Mouse (Mus musculus) right cerebral cortex, adult 2 months (tissue): ENCODE data around the gene Ly9.

Experiments used
- DNase-seq, 2 experiments: peaks; one replicate each; pipeline ENCODE4 v3.0.0; 2021 to 2022; ENCODE audit warnings: low spot score in 2 of 2

The Ly9 gene

DNA sequence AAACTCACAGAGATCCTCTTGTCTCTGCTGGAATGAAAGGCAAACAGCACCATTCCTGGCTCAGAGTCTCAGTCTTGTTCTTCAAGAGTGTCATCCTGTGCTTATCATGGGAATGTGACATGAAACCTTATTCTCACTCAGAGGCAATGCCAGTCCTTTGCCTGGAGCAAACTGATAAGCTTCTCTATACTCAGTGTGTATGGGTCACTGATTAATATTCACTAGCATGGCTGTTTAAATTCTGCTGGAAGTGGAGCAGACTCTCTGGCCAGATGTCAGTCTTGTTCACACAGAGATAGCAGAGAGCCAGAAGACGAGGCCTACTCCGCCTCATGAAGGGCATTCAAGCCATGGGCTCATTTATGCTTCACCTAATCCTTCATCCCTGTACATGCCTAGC, 22.6 kb downstream of the Ly9 start:
- no peak for DNase-seq

DNA sequence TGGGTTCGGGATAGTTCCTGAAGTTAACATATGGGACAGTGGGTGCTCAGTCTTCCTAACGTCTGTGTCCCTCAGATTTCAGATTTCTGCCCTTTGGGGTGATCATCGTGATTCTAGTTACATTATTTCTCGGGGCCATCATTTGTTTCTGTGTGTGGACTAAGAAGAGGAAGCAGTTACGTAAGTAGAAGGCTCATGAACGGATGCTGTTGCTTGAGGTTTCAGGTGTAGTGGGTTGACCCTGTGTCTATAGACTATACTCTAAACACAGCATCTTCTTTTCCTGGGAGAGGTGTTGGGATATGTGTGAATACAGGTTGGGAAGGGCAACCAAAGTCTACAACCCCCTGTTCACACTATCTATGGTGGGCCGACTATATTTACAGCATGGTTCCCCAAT, 30.0 kb downstream of the Ly9 start:
- DNase-seq: no peak

DNA sequence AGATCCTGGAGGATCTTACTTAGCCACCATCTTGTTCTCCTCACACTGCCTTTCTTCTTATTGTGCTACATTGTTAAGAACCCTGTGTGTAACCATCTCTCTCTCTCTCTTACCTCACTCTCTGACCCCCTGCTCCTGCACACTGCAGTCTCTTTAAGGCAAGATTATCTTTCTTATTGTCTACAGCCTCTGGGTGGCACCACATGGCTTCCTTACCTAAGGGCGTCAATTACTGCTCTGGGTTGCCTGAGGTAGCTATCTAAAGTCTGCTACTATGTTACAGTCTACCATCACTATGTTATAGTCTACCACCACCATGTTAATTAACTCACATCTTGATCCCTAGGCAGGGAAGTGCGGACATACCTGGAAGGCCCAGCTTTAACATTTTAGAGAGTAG, 38.8 kb downstream of the Ly9 start:
- peak; percentile 4 to 11 for DNase-seq

DNA sequence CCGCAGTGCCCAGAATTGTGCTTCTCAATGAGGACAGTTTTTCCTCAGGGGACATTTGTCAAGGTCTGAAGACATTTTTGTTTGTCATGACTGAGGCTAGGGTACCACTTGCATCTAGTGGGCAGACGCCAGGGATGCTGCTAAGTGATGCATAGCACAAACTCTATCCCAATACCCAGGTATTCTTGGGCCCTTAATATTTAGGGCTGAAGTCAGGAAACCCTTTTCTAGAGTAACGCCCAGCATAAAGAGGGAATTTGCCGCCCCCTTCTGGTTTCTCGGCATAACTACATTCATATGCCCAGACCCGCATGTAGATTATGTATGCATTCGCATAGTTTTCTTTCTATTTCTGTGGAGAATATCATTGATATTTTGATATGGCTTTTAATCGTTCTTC, 40.4 kb downstream of the Ly9 start:
- peak; percentile 17 to 55 for DNase-seq

DNA sequence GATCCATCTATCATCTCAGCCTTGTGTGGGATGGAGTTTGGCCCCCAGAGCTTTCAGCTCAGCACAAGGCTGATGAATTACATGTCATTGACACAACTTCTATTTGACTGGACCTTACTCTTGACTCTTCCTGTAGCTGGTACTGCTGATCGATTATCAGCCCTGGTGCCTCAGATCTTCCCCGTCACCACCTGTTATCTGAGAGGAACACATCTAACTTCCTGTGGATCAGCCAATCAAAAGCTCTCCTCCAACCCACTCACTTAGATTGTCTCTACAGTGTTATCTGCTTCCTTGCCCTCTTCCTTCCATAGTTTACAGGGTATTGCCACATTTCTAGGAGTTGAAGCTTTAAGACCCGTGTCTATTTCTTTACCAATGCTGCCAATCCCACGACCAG, 41.3 kb downstream of the Ly9 start:
- DNase-seq: no peak

DNA sequence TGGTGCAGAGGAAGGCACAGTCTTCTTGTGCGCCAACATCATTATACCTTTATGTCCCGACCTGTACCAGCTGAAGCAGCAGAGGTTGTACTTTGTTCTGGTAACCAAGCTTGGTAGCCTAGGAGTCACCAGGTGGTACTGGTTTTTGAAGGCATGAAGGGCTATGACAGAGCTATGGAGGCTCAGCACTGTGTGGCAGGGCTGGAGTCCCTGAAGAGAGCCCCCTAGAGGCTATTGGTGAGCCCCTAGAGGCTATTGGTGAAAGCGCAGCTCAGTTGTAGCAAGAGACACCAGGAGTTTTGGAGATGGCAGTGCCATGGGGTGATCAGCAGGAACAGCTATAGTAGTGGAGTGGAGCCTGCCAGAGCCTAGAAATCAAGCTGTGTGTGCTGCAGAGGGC, 43.0 kb downstream of the Ly9 start:
- no peak for DNase-seq

DNA sequence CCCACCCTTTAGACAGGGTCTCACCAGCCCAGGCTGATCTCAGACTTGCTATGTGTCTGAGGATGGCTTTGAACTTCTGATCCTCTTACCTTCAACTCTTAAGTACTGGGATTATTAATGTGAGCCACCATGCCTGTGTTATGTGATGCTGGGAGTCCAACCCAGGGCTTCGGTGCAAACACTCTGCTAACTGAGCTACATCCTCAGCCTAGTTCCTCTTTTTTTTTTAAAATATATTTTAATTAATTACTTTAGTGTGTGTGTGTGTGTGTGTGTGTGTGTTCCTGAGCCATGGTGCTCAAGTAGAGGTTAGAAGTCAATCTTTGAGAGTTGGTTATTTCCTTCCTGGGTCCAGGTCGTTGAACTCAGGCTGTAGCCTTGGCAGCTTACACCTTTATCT, 44.2 kb downstream of the Ly9 start:
- DNase-seq: no peak

DNA sequence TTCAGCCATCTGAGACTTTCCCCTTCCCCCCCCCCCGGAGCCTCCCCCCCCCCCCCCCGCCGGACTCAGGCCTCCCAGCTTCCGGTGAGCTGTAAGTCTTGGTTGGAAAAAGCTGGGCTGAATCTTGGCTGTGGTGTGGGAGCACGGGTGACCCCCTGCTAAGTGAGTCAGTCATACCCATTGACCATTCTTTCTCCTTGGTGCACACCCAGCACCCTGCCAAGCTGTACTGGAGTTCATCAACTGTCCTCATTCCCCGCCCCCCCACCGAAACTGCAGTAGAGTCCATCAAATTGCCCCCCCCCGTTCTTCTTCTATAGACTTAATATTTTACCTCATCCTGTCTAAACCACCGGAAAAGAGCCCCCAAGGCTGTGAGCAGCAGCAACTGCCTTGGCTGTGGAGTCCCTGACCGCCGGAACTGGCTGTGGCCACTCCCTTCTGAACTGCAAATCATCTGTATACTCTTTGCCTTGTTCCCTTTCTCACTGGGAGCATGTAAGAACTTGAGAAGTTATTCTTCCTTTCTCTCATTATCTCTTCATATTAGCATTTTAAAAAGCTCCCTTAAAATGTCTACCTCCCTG, 45.5 kb downstream of the Ly9 start:
- DNase-seq: no peak

DNA sequence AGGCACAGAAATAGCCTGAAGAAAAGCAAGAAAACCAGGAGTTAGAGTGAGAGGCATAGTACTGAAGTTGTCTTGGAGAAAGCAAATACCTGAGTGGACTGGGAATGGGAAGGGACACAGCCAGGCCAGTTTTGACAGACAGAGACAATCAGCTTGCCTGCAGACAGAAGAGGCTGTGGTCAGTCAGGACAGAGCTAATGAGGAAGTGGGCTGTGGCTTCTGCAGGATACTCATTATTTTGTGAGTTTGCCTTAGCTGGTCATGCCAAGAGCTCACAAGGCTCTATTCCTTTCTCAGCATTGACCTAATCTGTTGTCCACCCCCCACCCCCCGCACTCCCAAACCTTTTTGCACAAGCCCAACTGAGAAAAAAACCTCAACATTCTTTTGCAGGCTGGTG, 46.0 kb downstream of the Ly9 start:
- no peak for DNase-seq

DNA sequence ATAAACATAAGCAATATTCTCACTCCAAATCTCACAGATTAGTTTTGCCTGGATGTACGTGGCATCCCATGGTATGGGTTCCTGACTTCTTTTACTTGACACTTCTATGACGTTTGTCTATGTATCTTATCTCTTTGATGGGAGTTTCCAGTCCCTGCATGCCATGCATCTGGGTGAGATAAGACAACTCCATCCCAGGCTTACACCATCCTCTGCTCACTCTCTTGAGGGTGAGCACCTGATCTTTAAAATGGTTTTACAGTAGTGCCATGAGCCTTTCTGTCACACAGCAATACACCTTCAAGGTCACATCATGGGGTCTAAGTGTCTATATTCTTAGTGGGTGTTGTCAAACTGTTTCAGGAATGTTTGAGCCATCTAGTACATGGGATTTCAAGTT, 46.9 kb downstream of the Ly9 start:
- DNase-seq: no peak

DNA sequence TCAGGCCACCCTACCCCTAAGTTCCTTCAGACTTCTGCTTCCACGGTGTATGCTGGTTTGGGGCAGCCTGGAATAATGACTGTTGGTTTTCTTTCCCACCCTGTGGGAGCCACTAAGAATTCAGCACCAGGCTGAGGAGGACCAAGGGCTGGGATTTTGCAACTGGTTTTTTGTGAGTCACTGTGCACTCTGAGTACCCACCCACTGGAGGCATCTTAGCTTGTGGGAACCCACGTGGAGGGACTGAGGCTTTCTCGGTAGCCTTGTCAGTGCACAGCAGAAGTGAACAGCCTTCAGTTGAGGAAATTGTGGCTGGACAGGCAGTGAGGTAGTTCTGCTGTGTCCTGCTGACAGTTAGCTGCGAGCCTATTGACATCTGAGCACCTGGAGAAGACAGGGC, 48.3 kb downstream of the Ly9 start, which contains the start of gene Cd244a:
Gene Cd244a (plus strand): TSS at position 296 of the 400 bp plus-strand sequence.
- no peak for DNase-seq

DNA sequence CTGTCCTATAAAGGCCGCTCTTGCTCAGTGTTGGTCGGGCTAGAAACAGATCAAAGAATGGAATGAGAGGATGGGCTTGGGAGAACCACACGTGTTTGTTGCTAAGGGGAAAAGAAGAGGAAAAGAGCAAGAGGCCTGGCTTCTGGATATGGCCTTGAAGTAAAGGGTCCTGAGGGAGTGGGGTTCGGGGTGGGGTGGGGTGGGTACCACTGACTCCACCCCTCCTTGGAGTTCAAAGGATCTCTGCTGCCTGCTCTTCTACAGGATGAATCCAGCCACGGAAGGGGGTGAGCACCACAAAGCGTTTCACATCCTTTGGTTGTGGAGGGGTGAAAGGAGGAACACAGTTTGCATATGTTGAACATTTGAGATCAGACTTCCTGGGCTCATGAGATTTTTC, 48.8 kb downstream of the Ly9 start:
- DNase-seq: no peak

DNA sequence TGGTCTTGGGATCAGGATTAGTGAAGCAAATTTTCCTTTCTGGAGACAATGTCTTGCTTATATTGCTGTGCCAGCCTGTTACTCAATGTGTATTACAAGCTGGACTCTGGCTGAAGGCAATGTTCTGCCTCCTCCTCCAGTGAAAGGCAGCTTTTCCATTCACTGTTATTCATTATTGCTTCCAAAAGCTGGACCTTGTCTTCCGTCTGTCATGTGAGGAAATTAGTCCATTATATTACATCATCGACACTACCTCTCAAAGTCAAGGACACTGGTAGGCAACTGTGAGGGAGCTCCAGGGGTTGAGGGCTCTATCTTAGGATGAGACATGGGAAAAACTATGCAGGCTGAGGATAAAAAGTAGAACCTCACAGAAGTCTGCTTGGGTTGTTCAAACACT, 50.8 kb downstream of the Ly9 start:
- DNase-seq: no peak

DNA sequence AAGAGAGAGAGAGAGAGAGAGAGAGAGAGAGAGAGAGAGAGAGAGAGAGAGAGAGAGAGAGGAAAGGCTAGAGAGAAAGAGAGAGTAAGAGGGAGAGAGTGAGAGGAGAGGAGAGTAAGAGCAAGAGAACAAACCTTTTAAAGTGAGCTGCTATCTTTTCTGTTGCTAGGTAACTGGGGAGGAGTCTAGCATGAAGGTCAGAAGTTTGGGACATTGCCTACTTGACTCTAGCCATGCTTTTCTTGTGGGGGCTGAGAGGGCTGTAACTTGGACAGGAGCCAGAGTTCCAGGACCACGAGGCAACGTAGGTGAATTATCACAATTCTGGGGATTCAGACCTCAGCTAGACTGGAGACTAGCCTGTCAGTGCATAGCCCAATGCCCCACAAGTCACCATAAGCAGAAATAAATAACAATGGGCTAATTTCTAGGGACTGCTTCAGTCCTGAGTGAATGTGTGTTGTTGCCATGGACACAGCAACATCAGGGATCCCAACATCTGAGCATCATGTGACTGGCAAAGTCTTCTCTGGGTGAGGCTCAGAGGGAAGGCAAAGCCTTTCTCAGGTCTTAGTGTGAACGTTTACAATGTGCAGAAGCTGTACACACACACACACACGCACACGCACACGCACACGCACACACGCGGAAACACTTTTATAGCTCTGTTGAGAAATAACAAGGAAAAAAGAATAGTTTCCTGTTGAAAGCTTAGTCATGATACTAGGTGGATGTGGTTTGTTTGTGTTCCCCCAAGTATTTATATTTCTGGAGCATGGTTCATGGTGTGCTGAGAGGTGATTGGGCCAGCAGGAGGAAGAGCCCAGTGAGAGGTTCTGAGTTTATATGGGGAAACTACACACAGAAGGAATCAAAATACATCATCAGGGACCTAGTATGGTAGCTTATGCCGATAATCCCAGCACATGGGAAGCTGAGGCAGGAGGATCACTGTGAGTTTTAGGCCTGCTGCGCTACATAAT, 53.6 kb downstream of the Ly9 start:
- no peak for DNase-seq

DNA sequence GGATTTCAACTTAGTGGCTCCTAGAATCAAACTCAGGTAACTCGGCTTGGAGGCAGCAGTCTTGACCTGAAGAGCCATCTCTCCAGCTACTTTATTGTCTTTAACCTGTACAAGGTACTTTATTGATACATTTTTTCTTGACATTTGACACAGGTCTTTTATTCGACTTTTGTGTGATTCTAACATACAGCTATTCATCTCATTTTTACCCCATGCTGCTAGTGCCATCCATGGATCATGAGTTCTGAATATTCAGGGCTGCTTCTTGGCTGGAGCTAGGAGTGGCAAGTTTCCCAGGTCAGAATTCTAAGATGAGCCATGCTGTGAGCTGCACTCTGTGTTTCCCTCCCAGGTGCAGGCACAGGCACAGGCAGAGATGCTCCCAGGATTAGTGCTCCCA, 55.0 kb downstream of the Ly9 start:
- DNase-seq: no peak

DNA sequence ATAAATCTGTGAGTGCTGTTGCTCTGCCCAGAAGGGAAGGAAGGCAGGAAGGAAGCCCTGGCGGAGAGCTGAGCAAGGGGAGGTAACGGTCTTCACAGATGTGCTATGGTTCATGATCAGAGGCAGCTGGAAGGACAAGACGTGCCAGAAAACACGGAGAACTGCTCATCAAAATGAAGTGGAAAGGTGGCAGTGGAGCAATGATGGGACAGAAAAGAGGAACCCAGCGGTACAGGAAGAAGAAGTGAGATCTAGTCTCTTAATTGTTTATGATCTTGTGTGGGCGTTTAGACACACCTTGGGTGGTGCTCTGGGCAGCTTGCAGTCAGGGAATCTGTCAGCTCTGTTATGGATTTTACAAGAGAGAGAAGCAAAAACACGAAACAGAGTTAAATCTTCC, 55.9 kb downstream of the Ly9 start:
- no peak for DNase-seq

DNA sequence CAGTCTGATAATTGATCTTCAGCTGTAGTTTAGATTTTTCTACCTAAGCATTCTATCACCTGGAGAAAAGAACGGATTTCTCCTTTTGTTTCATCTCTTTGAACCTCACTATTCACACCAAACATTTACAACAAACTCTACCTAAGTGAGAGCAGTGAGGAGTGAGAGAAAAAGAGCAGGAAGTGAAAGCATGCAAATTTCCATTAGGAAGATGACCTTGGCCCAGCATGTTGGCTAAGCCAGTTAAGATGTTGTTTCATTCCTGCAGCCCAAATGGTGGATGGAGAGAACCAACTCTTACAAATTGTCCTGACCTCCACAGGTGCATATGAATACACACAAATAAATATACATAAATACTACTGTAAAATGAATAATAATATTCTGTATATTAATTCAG, 66.5 kb downstream of the Ly9 start:
- no peak for DNase-seq
